In genomic region chr17:66007892-66008291, GRCm38 (mm10) we compare ENCODE assay signal across 14 mouse cellular contexts. TPM values are rescaled to one million over a fixed set of nuclear protein-coding genes. Genes with fewer than 3 reads are reported as not detected.
DNase-seq lines count a peak whose midpoint lies in the region; ATAC-seq and TF ChIP-seq lines count a peak whose summit lies in the region.
"Had no signal": no experiment of that assay in that cellular context is flagged by ENCODE, and none has a peak within 500 bp of the region (broad histone marks: within the 10 kb centered on the region; RNA-seq: fewer than 3 reads in every experiment).

No protein-coding gene starts in this region.

- H3K4me1 ChIP-seq in heart, embryonic 10.5 days, result 0 out of 2 replicates have a peak, but pooled peaks cover 3% of the 10 kb centered on the region
- H3K4me1 ChIP-seq in E14TG2a.4 (replicated peaks; ENCODE audit: low read depth, low read length), result peaks cover 31% of the 10 kb centered on the region
- H3K4me1 ChIP-seq in intestine, postnatal 0 days (replicated peaks; ENCODE audit: control insufficient read depth, insufficient read depth, low read length), result no peaks in the 10 kb centered on the region
- H3K4me1 ChIP-seq: embryonic facial prominence, embryonic 13.5 days; forebrain, embryonic 15.5 days; hindbrain, embryonic 15.5 days; liver, embryonic 13.5 days had no signal

- H3K27ac ChIP-seq in heart, embryonic 10.5 days, result no peak overlapping the region
- no peak overlapping the region for H3K27ac ChIP-seq in intestine, postnatal 0 days (ENCODE audit: low read depth, low read length)
- H3K27ac ChIP-seq: embryonic facial prominence, embryonic 13.5 days; forebrain, embryonic 15.5 days; hindbrain, embryonic 15.5 days; liver, embryonic 13.5 days had no signal

- H3K9me3 ChIP-seq in heart, embryonic 10.5 days, result no peaks in the 10 kb centered on the region
- no peaks in the 10 kb centered on the region for H3K9me3 ChIP-seq in E14TG2a.4 (ENCODE audit: low read length)
- no peaks in the 10 kb centered on the region for H3K9me3 ChIP-seq in intestine, postnatal 0 days (ENCODE audit: control insufficient read depth)
- H3K9me3 ChIP-seq: forebrain, embryonic 15.5 days; hindbrain, embryonic 15.5 days; liver, embryonic 13.5 days had no signal

- WGBS in heart, embryonic 10.5 days, result 76% methylated on average over 5 of the region's 5 CpGs
- WGBS in intestine, postnatal 0 days, result 62% methylated on average over 5 of the region's 5 CpGs

- 0 out of 2 replicates have a peak, but pooled peaks have one; percentile 19 for ATAC-seq in intestine, postnatal 0 days
- no peak for ATAC-seq in inflammation-experienced regulatory T-cells, adult 6 months
- ATAC-seq: forebrain, embryonic 15.5 days had no signal

- no peak overlapping the region for H3K9ac ChIP-seq in intestine, postnatal 0 days (ENCODE audit: low read depth, low read length)
- H3K9ac ChIP-seq: embryonic facial prominence, embryonic 13.5 days; forebrain, embryonic 15.5 days; hindbrain, embryonic 15.5 days; liver, embryonic 13.5 days had no signal

- H3K36me3 ChIP-seq in heart, embryonic 10.5 days, result no peaks in the 10 kb centered on the region
- no peaks in the 10 kb centered on the region for H3K36me3 ChIP-seq in E14TG2a.4 (ENCODE audit: insufficient read depth, low read length)
- no peaks in the 10 kb centered on the region for H3K36me3 ChIP-seq in intestine, postnatal 0 days (ENCODE audit: control insufficient read depth, insufficient read depth)
- H3K36me3 ChIP-seq: forebrain, embryonic 15.5 days; liver, embryonic 13.5 days had no signal

- DNase-seq in heart, postnatal 10 days, result peak; percentile 12 to 33
- no peak for DNase-seq in heart, embryonic 10.5 days (ENCODE audit: low spot score)
- peak; percentile 69 for DNase-seq in brain, adult 2 months (ENCODE audit: low read depth, low spot score)
- DNase-seq in layer of hippocampus, adult 18-20 months (ENCODE audit: low spot score in 2 of 2), result no peak
- DNase-seq: liver, embryonic 13.5 days; lung, postnatal 36 days; thymus, adult 18-20 months had no signal

- no peak for TF ChIP-seq CTCF in E14TG2a.4 (conservative IDR thresholded peaks at IDR 0.05; ENCODE audit: low read length)
- no peak for TF ChIP-seq CTCF in intestine, postnatal 0 days (IDR thresholded peaks at IDR 0.05; ENCODE audit: low read depth)

- intact Hi-C loops in heart, postnatal 10 days (cut with DNase I), result no loop called here

- H3K27me3 ChIP-seq in heart, embryonic 10.5 days (ENCODE audit: insufficient read depth, poor library complexity, severe bottlenecking), result no peaks in the 10 kb centered on the region
- no peaks in the 10 kb centered on the region for H3K27me3 ChIP-seq in E14TG2a.4 (ENCODE audit: insufficient read depth, low read length)
- no peaks in the 10 kb centered on the region for H3K27me3 ChIP-seq in intestine, postnatal 0 days (replicated peaks; ENCODE audit: control insufficient read depth, insufficient read depth, low read length)
- H3K27me3 ChIP-seq: CH12.LX; embryonic facial prominence, embryonic 13.5 days; forebrain, embryonic 15.5 days; hindbrain, embryonic 15.5 days; liver, embryonic 13.5 days had no signal

- H3K4me3 ChIP-seq in heart, embryonic 10.5 days, result no peak overlapping the region
- H3K4me3 ChIP-seq in E14TG2a.4 (replicated peaks; ENCODE audit: low read length), result peak overlapping the region; percentile 72
- H3K4me3 ChIP-seq in intestine, postnatal 0 days (ENCODE audit: low read depth, low read length), result no peak overlapping the region
- H3K4me3 ChIP-seq: embryonic facial prominence, embryonic 13.5 days; forebrain, embryonic 15.5 days; hindbrain, embryonic 15.5 days; liver, embryonic 13.5 days had no signal

- no peak overlapping the region for H3K4me2 ChIP-seq in intestine, postnatal 0 days (replicated peaks; ENCODE audit: low read depth)
- H3K4me2 ChIP-seq: embryonic facial prominence, embryonic 13.5 days; forebrain, embryonic 15.5 days; hindbrain, embryonic 15.5 days; liver, embryonic 13.5 days had no signal

RNA-seq across cellular contexts. Expression of gene Twsg1, which starts 56.9 kb away (rescaled TPM):
- total RNA-seq in heart, postnatal 10 days (2021), result 10 to 100 TPM; 67.5 to 71.5 TPM
- polyA plus RNA-seq in heart, embryonic 10.5 days (2016; fragmentation: Nextera tagmentation; extraction: Ambion mirVana), result 74.4 and 79.4 TPM in 2 replicates
- polyA plus RNA-seq in intestine, postnatal 0 days (2015; fragmentation: Nextera tagmentation; extraction: Ambion mirVana), result 35.6 and 36.0 TPM in 2 replicates
- 10 to 100 TPM; 18.6 to 22.8 (median 22.1) TPM for polyA plus RNA-seq in inflammation-experienced regulatory T-cells, adult 6 months (2017; shearing (Covaris generic))
- total RNA-seq in layer of hippocampus, adult 18-20 months (2021), result 10 to 100 TPM; 27.1 to 27.6 TPM

Comparison
In these comparisons a context has a peak if more than half of its experiments do, and no peak if none do; other contexts are left out.
1. DNase-seq: peak in heart, postnatal 10 days (2 of 2) and brain, adult 2 months (single experiment); none in heart, embryonic 10.5 days (single experiment) and layer of hippocampus, adult 18-20 months (0 of 2).